Mouse (Mus musculus) C2C12 (cell line): Measurements from ENCODE around the gene Ntn1. TPM values are rescaled to one million over a fixed set of nuclear protein-coding genes. Genes with fewer than 3 reads are reported as not detected.

Experiments
- H3K27me3 ChIP-seq: one replicate; pipeline ENCODE4 v1.6.1; 2011; ENCODE audit not compliant: control insufficient read depth, insufficient read depth, insufficient read length
- H3K36me3 ChIP-seq: one replicate; pipeline ENCODE4 v1.6.1; 2011; ENCODE audit not compliant: control insufficient read depth, insufficient read depth
- H3K4me3 ChIP-seq: one replicate; pipeline ENCODE4 v1.5.1; 2011; ENCODE audit warnings: mild to moderate bottlenecking, control low read depth; ENCODE audit not compliant: poor library complexity, insufficient read depth, severe bottlenecking
- H3K79me2 ChIP-seq: one replicate; pipeline ENCODE4 v1.6.1; 2011; ENCODE audit not compliant: control insufficient read depth, insufficient read depth
- H3K79me3 ChIP-seq: one replicate; pipeline ENCODE4 v1.6.1; 2011; ENCODE audit warnings: low read depth, control low read depth
- H3ac ChIP-seq: one replicate; pipeline ENCODE3; 2011; ENCODE audit warnings: low read depth; ENCODE audit not compliant: control insufficient read depth, insufficient read length
- CEBPB ChIP-seq: IDR thresholded peaks from one replicate; pipeline ENCODE4 v1.6.1; 2011; ENCODE audit warnings: low read depth, mild to moderate bottlenecking, control low read depth, moderate library complexity
- CTCF ChIP-seq: IDR thresholded peaks from one replicate; pipeline ENCODE4 v1.5.1; 2011; ENCODE audit not compliant: control insufficient read depth, insufficient read depth, insufficient read length
- FOSL1 ChIP-seq: IDR thresholded peaks from one replicate; pipeline ENCODE4 v1.8.0; 2011; ENCODE audit warnings: mild to moderate bottlenecking, low read length; ENCODE audit not compliant: poor library complexity, insufficient read depth, severe bottlenecking
- MAX ChIP-seq: IDR thresholded peaks from one replicate; pipeline ENCODE4 v1.6.1; 2011; ENCODE audit warnings: mild to moderate bottlenecking, control low read depth
- MYOD1 ChIP-seq: IDR thresholded peaks from one replicate; pipeline ENCODE4 v1.6.1; 2011; ENCODE audit warnings: low read depth; ENCODE audit not compliant: control insufficient read depth, insufficient read length
- MYOG ChIP-seq: IDR thresholded peaks from one replicate; pipeline ENCODE4 v1.6.1; 2011; ENCODE audit not compliant: control insufficient read depth, insufficient read length; ENCODE audit errors: extremely low read depth
- USF1 ChIP-seq: IDR thresholded peaks from one replicate; pipeline ENCODE4 v1.6.1; 2011; ENCODE audit warnings: low read depth, mild to moderate bottlenecking, control low read depth, moderate library complexity
- polyA plus RNA-seq: library from polyadenylated mRNA; unstranded; fragments of >200 nt; fragmentation: generic; extraction: Trizol; gene quantifications from one replicate; pipeline ENCODE4 v1.2.1, GENCODE M21; 2012; ENCODE audit warnings: missing spikeins

The Ntn1 gene
- polyA plus RNA-seq, 1 experiment: 19.4 TPM

DNA sequence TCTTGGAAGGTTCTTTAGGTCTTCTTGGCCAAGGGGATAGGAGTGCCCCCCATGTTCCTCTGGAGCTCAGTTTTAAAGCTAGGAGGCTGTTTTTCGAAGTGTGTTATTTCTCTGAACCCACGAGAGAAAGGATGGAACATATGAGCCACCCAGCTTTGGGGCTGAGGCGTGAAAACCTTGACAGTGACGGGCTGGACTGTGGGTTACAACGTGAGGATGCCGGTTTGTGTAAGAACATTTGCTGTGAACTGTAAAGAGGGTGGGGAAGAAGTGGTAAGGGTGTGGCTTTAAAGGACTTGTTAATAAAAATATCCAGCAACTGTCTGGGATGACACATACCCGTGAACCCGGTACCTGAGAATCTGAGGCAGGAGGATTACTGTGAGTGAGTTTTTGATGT, 41.7 kb upstream of the Ntn1 start:
- no peaks in the 10 kb centered on the region for H3K79me2 ChIP-seq
- H3K27me3 ChIP-seq: no peaks in the 10 kb centered on the region
- H3K4me3 ChIP-seq: no peak overlapping the region
- no peaks in the 10 kb centered on the region for H3K36me3 ChIP-seq
- no peaks in the 10 kb centered on the region for H3K79me3 ChIP-seq
- no peak overlapping the region for H3ac ChIP-seq
- TF ChIP-seq MYOD1 (no peak), FOSL1 (no peak), MAX (no peak), MYOG (no peak), USF1 (no peak), CTCF (no peak), CEBPB (no peak)

DNA sequence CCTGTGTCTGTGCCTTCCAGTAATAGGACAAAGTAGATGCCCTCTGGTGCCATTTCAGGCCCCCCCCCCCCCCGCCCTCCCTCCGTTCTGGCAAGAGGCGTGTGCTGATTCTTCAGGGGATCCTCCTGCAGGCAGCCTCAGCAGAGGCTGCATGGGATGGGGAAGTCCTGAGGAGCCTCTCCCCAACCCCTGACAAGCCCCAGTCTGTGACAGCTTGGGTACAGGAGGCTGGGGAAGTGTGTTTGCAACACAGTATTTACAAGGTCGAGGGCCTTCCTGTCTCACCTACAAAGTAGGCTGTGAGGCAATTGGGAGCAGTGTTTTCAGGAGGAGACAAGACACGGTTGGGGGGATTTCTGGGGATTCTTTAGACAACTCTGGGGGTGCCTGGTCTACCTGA, 40.3 kb upstream of the Ntn1 start:
- Histone ChIP-seq H3K36me3 (no peaks in the 10 kb centered on the region), H3K79me2 (no peaks in the 10 kb centered on the region), H3ac (no peak overlapping the region), H3K4me3 (no peak overlapping the region), H3K79me3 (no peaks in the 10 kb centered on the region), H3K27me3 (no peaks in the 10 kb centered on the region)
- no peak for TF ChIP-seq CEBPB
- no peak for TF ChIP-seq MYOD1
- no peak for TF ChIP-seq FOSL1
- no peak for TF ChIP-seq MYOG
- TF ChIP-seq USF1: no peak
- no peak for TF ChIP-seq CTCF
- TF ChIP-seq MAX: no peak

DNA sequence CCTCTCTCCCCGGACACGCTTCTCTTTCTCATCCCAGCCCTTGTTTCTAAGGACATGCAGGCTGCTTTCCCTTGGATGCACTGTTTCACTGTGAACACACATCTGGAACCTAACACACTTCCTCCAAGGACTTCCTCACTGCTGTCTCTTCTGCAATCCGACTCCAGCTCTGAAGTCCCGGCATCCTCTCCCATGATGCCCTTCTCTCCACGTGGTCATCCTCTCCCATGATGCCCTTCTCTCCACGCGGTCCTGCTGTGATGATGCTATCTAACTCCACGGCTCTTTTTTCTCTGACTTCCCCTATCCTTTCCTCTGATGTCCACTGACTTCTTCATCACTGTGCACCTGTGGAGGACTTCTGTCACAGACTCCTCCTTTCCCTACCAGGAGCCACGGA, 39.5 kb upstream of the Ntn1 start:
- Histone ChIP-seq H3K27me3 (no peaks in the 10 kb centered on the region), H3K4me3 (no peak overlapping the region), H3K36me3 (no peaks in the 10 kb centered on the region), H3K79me2 (no peaks in the 10 kb centered on the region), H3ac (no peak overlapping the region), H3K79me3 (no peaks in the 10 kb centered on the region)
- TF ChIP-seq CTCF: no peak
- TF ChIP-seq USF1: no peak
- no peak for TF ChIP-seq MYOD1
- no peak for TF ChIP-seq CEBPB
- no peak for TF ChIP-seq MAX
- no peak for TF ChIP-seq MYOG
- TF ChIP-seq FOSL1: no peak

DNA sequence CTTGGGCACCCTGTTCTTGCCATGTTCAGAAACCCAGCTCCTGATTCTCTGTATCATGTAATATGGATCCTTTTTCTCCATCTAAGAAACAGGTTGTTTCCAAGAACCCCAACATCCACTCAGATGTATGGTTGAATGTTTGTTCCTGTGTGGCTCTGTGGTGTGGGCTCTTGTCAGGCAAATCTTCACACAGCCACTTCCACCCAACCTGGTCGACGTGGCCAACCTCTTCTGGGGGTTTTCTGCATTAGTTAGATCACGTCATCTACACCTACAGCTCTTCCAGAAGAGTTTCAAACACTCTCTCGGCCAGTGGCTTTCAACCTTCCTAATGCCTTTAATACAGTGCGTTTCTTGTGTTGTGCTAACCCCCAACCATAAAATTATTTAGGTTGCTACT, 35.8 kb upstream of the Ntn1 start:
- Histone ChIP-seq H3K4me3 (no peak overlapping the region), H3ac (no peak overlapping the region), H3K79me3 (no peaks in the 10 kb centered on the region), H3K79me2 (no peaks in the 10 kb centered on the region), H3K27me3 (no peaks in the 10 kb centered on the region), H3K36me3 (no peaks in the 10 kb centered on the region)
- TF ChIP-seq MAX: no peak
- no peak for TF ChIP-seq USF1
- TF ChIP-seq FOSL1: no peak
- no peak for TF ChIP-seq MYOD1

DNA sequence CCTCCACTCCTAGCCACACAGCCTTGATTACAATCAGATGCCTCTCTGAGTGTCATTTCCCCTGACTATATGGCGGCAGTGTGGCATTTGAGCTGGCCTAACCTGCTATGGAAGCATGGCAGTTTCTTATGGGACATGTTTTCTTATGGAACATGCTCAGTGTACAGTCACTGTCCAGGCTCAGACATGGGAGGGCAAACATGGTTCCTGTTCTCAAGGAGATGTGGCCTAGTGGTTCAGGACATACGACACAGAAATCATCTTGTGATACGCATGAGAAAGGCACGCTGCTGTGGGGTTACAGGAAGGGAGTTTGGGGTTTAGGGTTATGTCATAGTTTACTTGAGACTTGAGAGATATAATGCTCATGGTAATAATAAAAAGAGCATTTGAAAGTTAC, 35.0 kb upstream of the Ntn1 start:
- Histone ChIP-seq H3K79me3 (no peaks in the 10 kb centered on the region), H3K79me2 (no peaks in the 10 kb centered on the region), H3K4me3 (no peak overlapping the region), H3ac (no peak overlapping the region), H3K27me3 (no peaks in the 10 kb centered on the region), H3K36me3 (no peaks in the 10 kb centered on the region)
- TF ChIP-seq USF1 (no peak), MYOD1 (no peak), CEBPB (no peak), FOSL1 (no peak), MYOG (no peak), CTCF (no peak), MAX (no peak)

DNA sequence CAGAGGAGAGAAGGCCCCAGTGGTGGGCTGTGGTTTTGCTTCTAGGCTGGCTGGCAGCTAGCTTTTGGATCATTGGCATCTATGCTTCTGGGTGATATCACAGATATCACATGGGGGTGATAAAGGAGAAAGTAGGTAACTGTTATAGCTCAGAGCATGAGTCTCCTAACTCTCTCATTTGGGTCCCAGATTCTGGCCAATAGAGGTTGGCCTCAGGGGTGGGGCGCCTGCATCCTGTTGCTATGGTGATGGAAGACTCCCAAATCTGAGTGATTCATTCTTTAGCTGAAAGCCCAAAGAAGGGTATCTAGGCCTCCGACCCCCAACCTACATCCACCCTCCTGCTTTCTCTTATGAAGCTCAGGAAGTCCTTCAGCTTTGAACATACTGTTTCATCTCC, 34.1 kb upstream of the Ntn1 start:
- TF ChIP-seq FOSL1 (no peak), CEBPB (no peak), MYOD1 (no peak), MAX (no peak), USF1 (no peak), MYOG (no peak), CTCF (no peak)
- H3K27me3 ChIP-seq: no peaks in the 10 kb centered on the region
- no peak overlapping the region for H3ac ChIP-seq
- no peaks in the 10 kb centered on the region for H3K79me3 ChIP-seq
- H3K36me3 ChIP-seq: no peaks in the 10 kb centered on the region
- no peak overlapping the region for H3K4me3 ChIP-seq
- no peaks in the 10 kb centered on the region for H3K79me2 ChIP-seq
